Mouse (Mus musculus) myocyte (in vitro differentiated cells): ENCODE results near the gene Rmnd1.

Source experiments
- MAX ChIP-seq: IDR thresholded peaks from one replicate; pipeline ENCODE4 v1.6.1; 2011; ENCODE audit warnings: low read depth, mild to moderate bottlenecking, control low read depth
- POLR2A ChIP-seq: IDR thresholded peaks from one replicate; pipeline ENCODE4 v1.6.1; 2011; ENCODE audit warnings: low read depth, mild to moderate bottlenecking, control low read depth, moderate library complexity; ENCODE audit not compliant: insufficient read length

GRCm38 (mm10) chr10:4372011-4372410, 60.2 kb downstream of the Rmnd1 start:
- no peak for TF ChIP-seq POLR2A
- no peak for TF ChIP-seq MAX
